Mouse (Mus musculus): ENCODE measurements around the gene Rdh16f1.
"Not testable (repeated sequence)": the region's sequence is repeated elsewhere in the genome, so short reads cannot be mapped to it uniquely, and the experiment has no call there.

The Rdh16f1 gene

GRCm38 (mm10) chr10:127825386-127825785 lies 65.8 kb downstream of the Rdh16f1 start:
- DNase-seq (ENCODE audit: low read depth, low spot score), result no peak

GRCm38 (mm10) chr10:127829121-127829520 lies 69.5 kb downstream of the Rdh16f1 start:
- no peak for DNase-seq (ENCODE audit: low read depth, low spot score)

- not testable (repeated sequence) for DNase-seq (ENCODE audit: low read depth, low spot score)
These were observed 74.6 kb downstream of the Rdh16f1 start for GRCm38 (mm10) chr10:127834186-127834585.

GRCm38 (mm10) chr10:127835292-127835691 lies 75.7 kb downstream of the Rdh16f1 start:
- no peak for DNase-seq (ENCODE audit: low read depth, low spot score)

- DNase-seq (ENCODE audit: low read depth, low spot score), result not testable (repeated sequence)
These were observed 78.2 kb downstream of the Rdh16f1 start for GRCm38 (mm10) chr10:127837793-127838192.

GRCm38 (mm10) chr10:127838539-127838938 lies 79.0 kb downstream of the Rdh16f1 start:
- DNase-seq (ENCODE audit: low read depth, low spot score), result no peak

GRCm38 (mm10) chr10:127840776-127841175 lies 81.2 kb downstream of the Rdh16f1 start:
- DNase-seq (ENCODE audit: low read depth, low spot score), result no peak

Data from mesoderm, embryonic 11.5 days (tissue).